Mouse (Mus musculus) spleen, adult 12 weeks (tissue): ENCODE results near the gene Gen1.

Experiments
- DNase-seq: peaks from one replicate; pipeline ENCODE4 v3.0.0; 2022; ENCODE audit warnings: low spot score

Gene Gen1

DNA sequence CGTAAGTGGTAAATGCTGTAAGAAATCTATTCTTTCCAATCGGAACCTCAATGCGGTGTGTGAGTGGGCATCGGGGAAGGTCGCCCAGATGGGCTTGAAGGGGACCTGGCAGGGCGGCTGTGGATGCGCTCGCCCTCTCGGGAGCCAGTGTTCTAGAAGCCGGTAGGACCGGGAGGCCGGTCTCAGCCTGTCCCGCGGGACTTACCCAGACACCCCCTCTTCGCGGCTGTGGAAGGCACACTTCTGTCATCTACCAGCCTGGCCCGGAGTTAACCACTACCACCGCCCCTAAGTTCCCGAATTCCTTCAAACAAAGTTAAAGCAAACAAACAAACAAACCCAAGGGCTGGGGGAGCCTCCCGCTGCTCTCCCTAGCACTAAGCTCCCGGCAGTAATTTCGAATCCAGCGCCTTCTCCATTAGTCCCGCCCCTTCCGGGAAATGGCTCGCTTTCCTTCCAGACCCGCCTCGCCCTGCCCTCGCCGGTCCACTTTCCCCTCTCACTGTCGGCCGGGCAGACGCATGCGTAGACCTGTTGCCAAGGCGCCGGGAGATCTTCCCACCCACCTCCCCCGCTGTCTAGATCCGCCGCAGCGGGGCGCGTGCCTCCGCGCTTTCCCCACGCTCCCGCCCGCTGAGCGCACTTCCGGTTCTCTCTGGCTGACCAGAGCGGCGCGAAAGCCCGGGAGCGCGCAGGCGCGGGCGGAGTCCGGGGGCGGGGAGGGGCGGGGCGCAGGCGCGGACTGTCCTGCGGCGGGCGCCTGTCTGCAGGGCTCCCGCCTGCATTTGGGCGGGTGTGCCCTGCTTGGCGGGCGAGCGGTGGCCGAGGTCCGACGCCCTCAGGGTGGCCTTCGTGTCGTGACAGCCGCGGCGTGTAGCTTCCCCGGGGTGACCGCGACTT is at the start of gene Gen1, which contains the start of gene Smc6:
Gen1 (minus strand) TSS at position 420 of the 900 bp plus-strand sequence.
Smc6 (plus strand) TSS at position 505 of the 900 bp plus-strand sequence.
- peak; percentile 87 for DNase-seq

DNA sequence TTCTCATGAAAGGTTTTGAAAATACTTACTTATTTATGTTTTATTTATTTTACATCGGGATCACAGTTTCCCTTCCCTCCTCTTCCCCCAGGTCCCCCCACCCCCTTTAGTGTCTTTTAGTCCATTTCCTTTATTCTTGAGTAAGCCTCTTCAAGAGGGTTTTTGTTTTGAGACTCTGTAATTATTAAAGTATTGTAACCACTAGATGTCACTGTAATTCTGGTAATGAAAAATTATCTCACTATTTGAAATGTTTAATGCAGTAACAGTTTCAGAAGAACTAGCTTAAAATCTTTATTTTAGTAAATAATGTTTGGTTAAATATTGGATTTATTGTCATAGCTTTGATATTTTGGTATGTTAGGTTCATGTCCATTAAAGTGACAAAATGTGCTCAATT is 48.2 kb upstream of the Gen1 start:
- no peak for DNase-seq

DNA sequence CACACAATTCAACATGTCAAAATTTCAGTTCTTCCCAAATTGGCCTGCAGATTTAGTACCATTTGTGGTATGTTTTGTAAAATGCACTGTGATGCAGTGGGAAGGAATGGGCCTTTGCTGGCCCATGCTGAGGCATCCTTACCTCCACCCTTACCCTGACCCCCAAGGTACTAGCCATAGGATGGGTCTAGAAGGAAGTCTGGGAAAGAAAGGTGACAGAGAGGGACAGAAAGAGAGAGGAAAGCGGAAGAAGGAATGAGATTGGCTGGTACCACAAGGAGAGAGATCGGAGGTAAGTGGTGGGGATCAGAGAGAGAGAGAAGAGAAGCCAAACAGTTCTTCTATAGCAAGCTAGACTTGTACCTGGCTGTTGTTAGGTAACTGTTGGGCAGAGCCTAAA is 45.5 kb upstream of the Gen1 start:
- DNase-seq = no peak

DNA sequence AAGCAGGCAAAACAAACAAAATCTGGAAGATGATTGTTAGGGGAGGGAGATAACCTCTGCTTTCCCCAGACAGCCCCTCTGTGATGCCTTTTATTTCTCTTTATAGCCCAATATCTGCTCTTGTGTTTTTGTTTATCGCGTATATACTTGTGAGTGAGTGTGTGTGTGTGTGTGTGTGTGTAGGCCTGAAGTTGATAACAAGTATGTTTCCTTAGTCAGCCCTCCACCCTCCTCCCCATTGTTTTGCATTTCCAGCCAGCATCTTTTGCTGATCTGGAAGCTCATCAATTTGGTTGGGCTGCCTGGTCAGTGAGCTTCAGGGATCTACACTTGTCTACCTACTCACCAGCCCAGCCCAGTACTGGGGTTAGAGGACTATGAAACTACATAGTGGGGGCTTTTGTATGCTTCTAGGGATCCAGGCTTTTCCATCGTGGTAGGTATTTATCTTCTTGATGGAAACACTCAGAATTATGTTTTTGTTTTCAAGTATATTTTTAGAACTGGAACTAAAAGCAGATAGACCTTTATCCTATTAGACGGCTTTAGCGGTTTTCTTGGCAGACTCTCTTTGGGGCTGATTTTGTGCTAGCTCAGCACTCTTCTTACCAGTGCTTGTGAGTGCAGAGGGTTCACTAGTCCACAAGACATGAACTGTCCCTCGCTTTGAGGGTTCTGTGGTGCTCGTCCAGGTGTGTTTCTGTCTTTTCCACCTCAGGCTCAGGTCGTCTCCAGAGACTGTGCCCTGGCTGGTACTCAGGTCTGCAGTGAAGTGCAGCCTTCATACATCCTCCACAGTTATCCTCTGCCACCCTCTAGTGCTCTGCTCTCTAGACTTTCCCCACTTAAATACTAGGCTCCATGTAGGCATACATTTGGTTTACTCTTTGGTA is 41.4 kb upstream of the Gen1 start:
- no peak for DNase-seq

DNA sequence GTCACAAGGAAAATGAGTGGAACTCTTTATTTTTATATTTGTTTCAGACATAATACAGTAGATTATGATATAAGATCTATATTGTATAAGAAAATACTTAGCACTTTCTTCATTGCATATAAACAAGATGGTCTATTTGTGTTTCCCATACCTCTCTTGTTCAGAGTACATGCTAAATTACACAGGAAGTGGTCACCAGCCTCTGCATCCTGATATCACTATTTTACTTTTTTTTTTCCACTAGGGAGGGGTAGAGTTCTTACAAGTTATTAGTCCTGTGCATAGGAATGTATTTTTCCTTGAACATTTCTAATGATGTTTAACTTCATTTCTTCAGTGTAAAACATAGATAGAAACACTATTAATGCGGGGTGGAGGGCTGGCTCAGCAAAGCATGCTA is 35.3 kb upstream of the Gen1 start:
- DNase-seq = no peak

DNA sequence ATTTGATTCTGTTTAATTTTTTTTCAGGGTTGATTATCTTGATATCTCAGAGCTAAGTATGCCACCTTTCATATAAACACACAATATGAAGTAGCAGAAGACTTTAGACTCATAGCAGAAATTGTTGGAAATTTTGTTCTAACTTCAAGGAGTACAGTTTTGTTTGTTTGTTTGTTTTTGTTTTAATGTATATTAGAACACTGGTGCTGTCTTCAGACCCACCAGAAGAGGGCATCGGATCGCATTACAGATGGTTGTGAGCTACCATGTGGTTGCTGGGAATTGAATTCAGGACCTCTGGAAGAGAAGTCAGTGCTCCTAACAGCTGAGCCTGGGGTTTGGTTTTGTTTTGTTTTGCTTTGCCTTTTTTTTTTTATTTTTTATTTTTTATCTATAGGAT is 20.8 kb upstream of the Gen1 start:
- no peak for DNase-seq

DNA sequence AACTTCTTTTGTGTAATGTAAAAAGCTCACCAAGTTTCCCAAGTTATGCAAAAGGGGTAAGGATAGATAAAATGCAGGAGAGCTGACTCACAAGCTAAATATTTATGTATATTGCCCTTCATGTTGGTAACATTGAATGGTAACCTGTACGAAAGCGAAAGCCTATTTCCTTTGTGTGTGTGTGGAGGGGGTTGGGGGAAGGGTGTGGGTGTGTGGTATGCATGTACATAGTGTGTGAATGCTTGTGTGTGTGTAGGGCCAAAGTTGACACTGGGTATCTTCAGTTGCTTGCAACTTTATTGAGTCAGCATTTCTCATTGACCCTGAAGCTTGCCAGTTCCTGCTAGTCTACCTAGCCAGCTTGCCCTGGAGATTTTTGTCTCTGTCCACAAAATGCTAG is 16.0 kb upstream of the Gen1 start:
- DNase-seq = no peak

DNA sequence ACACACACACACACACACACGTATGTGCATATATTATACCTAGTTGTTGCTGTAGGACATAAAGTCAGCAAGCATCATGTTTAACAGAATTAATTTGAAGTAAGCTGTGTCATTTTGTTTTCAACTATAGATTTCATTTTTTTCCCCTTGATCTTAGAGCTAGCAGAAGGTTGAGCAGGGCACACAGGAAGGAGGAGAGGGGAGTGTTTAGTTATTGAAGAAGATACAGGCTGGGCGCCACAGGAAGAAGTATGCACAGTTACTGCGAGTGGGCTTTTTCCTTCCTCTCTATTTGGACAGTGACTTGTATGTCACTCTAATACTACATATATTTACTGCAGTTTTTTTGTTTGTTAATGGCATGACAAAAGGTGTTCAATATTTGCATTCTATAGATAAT is 14.3 kb upstream of the Gen1 start:
- no peak for DNase-seq

DNA sequence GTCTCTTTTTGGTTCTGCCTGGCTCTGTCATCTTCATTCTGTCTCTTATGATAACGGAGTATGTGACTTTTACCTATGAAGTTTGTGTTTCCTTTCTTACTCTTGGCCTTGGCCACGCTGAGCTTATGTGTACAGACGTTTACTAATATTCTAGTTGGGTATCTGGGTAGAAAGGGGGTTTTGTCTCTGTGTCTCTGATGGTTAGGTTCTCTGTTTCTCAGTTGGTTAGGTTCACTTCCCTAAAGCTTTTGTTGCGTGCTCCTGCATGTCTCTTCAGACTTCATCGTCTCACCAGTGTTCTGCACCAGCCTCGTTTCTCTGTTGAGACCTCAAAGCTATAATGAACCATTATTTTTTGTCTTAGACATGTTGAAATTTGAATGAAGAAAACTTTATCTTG is 11.6 kb upstream of the Gen1 start:
- no peak for DNase-seq

DNA sequence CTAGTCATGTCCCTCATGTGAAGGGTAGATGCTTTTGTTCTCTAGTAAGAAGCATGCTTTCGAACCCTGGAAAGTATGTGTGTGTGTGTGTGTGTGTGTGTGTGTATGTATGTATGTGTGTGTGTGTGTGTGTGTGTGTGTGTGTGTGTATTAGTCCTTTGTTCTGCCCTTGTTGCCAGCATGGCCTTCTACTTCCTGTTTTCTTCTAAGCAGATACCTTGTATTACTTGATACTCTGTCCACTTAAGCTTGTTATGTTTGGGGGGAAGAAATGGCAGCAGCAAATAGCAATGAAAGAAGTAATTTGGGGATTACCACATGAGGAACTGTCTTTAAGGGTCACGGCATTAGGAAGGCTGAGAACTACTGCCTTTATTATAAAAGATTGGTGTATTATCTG is 11.0 kb upstream of the Gen1 start:
- no peak for DNase-seq

DNA sequence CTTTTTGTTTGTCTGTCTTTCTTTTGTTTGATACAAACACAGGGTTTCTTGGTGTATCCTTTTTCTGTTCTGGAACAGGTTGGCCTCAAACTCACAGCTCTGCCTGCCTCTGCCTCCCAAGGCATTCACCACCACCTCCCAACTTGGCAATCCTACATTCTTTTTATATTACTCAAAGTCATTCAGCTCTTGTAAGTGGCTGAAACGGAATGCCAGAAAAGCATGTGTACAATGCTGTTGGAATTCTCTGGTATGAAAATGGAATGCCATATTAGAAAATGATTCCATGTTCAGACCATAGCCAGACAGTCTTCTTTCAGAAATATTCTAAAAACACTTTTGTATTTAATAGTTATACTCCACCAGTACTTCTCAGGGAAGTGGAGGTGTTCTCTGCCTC is 7.6 kb upstream of the Gen1 start:
- DNase-seq = no peak

DNA sequence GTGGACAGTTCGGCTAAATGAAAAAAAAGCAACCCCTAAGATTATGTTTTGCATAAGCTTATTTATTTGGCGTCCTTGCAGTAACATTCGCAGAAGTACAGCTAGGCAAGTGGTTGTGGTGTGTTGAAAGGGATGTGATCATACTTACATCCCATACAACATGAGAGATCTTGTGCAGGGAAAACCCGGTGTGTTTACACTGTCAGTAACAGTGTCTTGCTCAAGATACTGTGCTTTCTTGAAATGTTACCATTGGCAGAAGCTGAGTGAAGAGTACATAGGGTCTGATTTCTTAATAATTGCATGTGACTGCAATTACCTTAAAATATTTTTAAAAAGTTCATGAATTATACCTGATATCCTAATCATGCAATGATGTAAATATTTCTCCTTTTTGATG is 7.0 kb upstream of the Gen1 start:
- no peak for DNase-seq

DNA sequence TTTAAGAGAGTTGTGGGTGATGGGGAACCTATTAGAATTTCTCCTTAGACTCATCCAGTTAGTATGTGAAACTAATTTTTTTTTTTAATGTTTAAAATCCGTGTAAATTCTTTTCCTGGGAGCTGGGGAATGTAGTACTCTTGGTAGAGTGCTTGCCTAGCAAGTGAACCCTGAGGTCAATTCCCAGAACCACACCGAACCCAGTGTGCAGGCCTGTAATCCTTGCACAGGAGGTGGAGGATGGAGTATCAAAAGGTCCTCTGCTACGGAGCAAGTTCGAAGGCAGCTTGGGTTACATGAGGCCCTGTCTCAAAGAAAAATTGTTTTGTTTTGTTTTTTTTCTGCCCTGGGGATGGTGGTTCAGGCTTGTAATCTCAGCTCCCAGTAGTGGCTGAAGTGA is 1.4 kb upstream of the Gen1 start:
- DNase-seq = no peak

DNA sequence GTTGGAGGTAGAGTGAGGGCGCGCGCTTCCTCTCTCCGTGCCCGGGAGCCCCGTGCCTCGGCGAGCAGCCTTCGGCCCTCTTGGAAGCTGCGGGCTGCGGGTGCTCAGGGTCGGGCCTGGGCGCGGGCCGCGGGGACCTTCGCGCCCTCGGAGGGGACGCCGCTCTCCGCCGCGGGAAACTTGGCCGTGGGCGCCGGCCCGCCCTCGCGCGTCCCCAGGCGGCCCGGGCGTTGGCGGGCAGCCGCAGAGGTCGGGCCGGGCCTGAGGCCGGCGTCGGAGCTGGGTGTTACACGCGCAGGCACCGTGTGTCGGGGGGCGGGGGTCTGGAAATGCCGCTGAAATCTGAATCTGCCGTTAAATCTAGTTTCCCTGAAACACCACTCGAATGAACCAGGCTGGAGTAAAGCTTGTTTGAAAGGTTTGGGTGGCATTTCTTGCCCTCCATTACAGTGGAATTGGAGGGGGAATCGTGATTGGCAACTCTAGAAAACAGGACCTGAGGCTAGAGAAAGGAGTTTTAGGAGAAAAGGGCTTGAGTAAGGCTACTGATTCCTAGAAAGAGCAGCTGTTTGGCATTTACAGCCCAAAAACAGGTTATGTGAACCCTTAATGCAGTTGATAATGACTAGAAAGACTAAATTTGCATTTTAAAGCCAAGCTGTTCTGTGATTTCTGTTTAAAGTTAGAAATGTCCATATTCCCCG is 833 bp upstream of the Gen1 start:
- DNase-seq = no peak

DNA sequence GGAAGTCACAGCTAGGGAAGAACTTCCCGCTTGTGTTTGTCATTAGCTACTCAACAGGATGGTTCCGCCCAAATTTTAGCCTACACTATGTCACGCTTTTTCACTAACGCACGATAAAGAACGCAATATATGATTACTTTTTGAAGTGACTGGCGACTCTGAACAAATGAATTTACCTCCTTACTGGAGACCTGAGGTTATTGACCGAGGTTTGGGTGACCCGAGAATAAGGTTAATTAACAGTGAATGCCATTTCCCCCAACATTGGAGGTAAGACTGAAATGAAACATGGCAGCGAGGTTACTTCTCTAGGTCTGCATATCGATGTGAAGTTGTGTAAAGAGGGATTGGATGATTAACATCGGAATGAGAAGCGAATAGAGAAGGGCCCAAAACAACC is 706 bp downstream of the Gen1 start:
- DNase-seq = no peak

DNA sequence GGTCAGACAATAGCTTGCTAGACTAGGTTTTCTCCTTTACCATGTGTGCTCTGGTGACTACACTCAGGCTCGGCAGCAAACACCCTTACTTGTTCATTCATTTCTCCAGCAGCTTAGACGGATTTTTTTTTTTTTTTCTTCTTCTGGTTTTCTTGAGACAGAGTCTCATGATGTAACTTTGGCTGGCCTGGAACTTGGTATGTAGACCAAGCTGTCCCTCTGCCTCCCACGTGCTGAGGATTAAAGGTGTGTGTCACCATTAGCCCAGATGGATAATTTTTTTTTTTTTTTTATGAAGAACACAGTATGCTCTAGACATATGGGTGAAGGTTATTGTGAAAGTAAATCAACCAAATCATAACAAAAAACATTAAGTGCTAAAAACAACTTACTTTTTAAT is 15.3 kb downstream of the Gen1 start:
- no peak for DNase-seq

DNA sequence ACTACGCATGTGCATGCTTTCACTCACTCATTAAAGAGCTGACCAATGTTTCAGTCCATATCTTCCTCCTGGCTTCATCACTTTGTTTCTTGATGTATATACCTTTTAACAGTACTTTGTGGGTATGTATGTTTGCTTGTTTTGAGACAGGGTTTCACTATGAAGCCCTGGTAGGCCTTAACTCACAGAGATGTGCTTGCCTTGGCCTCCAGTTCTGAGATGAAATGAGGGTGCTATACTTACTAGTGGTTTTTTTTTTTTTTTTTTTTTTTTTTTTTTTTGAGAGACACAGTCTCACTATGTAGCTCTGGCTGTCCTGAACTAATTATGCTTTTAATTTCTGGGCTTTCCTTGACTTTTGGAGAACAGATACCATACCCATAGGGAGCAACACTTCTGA is 18.1 kb downstream of the Gen1 start:
- no peak for DNase-seq

DNA sequence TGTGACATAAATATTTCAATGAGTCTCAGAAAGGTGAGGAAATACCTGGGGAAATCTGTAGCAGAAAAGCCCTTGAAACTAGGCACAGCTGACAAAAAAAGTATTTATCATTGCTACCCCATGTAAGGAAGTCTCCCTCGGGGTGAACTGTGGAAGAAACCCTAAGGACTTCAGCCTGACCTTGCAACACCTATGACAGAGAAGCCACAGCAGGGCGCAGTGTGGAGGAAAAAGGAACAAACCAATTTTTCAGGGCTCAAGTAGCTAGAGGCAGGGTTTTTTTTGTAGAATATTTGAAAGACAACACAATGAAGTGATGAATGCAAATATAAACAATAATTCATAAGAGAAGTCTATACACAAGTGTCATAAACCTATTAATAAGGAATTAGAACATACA is 29.6 kb downstream of the Gen1 start:
- no peak for DNase-seq

DNA sequence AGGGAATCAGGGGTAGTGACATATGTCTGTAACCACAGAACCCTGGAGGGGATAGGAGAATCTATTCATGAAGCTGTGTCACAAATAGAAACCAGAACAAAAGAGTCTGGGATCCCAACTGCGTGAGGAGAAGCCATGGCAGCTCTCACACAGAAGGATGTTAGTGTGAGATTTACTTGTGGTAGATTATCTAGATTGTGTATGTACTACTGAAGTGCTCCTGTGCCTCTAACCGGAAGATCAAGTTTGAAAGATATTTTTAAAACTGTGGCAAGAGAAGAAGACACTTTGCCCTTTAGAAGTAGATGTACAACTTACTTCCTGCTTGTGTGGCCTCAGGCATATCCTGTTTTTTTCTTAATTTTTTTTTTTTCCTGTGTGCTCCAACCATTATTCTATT is 35.3 kb downstream of the Gen1 start:
- no peak for DNase-seq

DNA sequence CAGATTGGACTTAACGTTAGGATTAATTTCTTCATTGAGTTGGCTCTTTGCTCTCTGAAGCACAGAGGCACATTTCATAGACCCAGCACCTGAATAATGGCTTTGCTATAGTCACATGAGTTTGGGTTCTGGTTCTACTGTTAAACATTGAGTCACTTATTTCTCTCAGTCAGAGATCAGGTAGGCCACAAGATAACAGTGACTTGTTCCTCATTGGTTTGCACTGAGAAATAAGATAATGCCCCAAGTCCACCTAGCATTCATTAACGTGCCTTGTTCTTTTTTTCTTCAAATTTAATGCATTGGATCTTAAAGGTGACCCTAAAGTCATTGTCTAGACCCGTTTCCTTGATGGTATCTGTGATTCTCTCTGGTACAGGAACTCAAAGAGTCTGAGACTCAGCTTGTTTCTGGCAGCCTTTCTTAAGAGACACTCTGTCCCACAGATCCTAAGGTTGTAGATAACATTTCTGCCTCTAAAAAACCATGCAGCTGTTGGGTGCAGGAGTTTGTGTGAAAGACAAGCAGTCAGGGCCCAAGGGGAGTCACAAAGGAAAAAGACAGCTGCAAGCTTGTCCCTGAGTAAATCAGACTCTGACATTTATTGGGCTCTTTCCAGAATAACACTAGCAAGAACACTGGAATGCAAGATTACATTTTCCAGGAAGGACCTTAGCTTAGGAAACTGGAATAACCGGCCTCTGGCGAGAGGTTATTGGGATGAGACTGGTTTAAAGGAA is 38.9 kb downstream of the Gen1 start:
- no peak for DNase-seq

DNA sequence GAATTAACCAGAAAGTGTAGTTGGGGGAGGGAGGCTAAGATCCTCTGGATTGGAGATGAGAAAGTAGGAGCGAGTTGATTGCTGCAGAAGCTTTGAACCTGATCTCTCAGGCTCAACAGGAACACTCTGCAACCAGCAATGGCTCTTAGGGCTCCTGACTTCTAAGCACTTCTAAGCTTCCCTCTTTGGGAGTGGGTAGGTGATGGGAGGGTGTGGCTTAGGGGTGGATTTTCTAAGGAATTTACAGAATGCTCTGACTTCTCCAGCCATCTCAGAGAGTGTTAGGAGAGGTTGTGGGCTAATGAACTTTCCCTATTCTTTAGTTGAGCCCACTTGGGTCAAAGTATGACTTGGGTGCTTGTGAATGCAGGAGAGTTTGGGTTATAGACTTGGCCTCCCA is 39.5 kb downstream of the Gen1 start:
- no peak for DNase-seq

DNA sequence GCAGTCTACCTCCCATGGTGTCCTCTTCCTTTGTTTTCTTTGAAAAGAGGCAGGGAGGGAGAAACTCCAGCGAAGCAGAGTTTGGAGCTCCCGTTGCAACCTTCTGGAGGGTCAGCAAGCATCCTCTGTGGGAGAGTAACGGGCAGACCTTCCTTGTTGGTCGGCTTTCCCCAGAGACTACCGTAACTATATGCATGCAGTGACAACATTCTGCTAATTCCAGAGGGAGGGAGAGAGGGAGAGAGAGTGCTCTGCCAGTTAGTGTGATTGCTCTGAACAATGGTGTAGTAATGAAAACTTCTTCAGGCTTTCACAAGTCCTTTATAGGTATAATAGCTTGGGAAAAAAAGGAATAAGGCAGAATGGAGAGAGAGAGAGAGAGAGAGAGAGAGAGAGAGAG is 40.9 kb downstream of the Gen1 start:
- DNase-seq = no peak
